Mouse (Mus musculus): ENCODE data around the gene Fosl1.

The Fosl1 gene

DNA sequence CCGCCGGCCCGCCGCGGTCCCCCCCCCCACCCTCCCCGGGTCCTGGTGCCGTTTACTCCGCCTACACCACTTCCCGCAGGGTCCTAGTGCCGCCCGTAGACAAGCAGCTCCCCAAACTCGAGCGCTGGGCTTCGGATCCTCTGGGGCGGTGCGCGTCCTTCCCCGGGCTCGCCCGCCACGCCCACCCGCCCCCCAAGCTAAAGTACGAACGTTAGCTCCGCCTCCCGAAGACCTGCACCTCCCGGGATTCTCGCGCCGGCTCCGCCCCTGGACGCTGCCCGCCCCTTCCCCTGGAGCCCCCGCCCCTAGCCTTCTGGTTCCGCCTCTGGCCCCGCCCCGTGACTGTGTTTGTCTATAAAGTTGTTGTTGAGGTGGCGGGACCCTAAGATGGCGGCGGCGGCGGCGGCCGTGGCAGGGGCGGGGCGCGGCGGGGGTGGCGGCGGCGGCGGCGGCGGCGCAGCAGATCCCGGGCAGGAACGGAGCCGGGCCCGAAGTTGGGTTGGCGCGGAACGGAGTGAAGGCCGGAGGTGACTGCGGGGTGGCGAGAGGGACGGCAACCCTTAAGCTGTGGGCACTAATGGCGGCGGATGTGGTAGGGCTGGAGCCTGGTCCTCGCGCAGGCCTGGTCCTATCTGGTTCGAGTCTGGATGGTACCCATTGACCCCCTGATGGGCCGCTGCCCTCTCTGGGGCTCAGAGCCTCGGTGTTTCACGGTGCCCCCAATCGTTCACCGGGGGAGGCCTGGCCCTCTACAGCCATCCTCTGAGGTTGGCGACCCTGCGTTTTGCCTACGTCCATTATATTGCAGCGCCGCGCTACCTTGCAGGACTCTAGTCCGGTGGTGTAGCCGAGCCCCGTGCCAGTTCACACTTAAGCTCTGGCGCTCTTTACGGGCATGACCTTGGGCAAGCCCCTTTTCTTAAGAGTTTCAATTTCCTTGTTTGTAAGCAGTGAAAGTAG is 22.3 kb upstream of the Fosl1 start, which contains the start of the genes Drap1 and AI837181:
Drap1 (minus strand) TSS at position 198 of the 960 bp plus-strand sequence.
AI837181 (plus strand) TSS at position 363 of the 960 bp plus-strand sequence.
- peak; percentile 97 for DNase-seq

DNA sequence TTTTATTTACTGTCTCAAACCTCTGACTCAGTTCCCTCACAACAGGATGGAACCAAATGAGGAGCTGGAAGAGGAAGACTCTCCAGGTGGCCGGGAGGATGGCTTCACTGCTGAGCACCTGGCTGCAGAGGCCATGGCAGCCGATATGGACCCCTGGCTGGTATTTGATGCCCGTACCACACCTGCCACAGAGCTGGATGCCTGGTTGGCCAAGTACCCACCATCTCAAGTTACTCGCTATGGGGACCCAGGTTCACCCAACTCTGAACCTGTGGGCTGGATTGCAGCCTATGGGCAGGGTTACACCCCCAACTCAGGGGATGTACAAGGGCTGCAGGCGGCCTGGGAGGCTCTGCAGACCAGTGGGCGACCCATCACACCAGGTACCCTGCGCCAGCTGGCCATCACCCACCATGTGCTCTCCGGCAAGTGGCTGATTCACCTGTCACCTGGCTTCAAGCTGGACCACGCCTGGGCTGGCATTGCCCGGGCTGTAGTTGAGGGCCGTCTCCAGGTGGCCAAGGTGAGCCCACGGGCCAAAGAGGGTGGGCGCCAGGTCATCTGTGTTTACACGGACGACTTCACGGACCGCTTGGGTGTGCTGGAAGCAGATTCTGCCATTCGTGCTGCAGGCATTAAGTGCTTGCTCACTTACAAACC is 21.3 kb upstream of the Fosl1 start:
- no peak for DNase-seq

DNA sequence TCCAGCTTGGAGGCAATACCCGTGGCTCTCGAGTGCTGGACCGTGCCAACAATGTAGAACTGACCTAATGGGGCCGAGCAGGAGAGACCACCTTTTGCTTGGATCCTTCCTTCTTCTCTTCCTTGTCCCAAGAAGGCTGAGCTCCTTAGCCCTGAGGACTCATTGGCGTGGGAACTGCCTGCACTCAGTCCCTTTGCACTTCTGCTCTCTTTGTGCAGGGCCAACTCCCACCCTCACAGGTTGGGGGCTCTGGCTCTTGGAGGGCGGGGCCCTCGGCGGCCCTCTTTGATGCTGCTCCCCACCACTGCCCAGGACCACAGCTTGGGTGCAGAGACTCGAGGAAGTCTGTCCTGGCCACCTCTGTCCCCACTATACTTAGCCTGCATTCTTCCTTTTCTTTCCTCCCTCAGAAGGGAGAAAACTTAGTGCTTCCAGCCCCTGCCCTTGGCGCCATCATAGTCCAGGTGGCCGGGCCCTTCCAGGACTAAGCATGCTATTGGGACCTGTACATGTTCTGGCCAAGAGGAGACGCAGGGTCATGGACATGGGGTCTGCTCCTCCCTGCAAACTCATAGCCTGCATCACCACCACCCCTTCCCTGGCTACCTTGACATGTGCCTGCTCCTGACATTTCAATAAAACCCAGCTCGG is 20.6 kb upstream of the Fosl1 start:
- no peak for DNase-seq

DNA sequence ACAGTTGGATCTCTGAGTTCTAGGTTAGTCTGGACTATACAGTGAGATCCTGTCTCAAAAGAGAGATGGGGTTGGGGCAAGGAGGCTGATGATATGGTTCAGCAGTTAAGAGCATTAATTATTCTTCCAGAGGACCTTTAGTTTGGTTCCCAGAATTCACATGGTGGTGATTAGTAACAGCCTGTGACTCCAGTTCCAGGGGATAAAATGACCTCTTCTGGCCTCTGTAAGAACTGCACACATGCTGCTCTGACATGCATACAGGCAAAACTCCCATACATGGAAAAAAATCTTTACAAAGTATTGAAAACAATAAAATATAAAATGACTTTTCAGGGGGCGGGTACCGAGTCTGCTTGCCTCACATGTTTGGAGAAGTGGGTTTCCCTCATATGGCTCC is 19.3 kb upstream of the Fosl1 start:
- DNase-seq, result peak; percentile 62

DNA sequence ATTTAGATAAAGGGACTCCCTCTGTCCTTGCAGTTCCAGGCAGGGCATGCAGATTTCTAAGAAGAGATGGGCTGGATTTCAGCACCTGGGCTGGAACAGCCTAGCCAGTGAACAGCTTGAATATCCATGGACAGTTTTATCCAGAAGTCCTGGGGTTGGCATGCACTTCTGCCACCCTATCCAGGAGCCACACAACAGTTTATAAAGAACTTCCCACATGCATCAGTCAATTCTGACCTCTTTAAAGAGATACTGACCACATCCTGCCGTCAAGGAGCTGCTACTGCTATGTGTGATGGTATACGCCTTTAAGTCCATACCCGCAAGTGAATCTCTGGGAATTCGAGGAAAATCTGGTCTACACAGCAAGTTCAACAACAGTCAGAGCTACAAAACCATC is 18.1 kb upstream of the Fosl1 start:
- DNase-seq, result no peak

DNA sequence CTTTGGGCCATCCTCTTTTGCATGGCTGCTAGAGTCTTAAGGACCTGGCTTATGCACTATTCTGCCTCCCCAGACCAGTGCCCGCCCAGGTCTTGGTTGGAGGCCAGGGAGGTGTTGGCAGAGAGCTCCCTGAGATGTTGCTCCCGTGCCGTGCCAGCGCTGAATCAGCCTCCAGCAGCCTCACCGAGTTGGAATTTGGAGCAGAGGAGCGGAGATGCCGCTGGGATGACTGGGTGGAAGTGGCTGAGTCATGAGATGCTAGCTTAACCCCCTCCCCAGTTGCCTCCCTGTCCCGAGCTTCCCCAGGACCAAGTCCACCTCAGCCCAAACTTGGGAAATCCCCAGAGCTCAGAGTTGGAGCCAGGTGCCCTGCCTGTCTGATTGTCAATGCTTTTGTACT is 17.5 kb upstream of the Fosl1 start:
- peak; percentile 78 for DNase-seq

DNA sequence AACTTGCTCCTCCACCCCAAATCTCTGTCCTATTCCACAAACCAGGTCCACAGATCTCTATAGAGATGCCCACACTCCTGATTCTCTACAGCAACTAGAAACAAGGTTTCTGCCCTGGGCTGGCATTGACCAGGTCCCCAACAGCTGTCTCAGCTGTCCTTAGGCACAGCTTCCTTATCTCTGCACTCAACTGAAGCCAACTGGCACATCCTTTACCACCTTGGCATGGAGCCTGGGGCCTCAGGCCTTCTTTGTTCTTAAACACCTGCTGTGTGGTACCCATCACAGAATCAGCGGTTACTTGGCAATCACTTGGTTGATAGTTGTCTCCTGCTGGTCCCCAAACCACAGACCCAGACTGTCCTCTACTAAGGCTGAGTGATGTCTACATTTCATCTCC is 16.9 kb upstream of the Fosl1 start:
- no peak for DNase-seq

DNA sequence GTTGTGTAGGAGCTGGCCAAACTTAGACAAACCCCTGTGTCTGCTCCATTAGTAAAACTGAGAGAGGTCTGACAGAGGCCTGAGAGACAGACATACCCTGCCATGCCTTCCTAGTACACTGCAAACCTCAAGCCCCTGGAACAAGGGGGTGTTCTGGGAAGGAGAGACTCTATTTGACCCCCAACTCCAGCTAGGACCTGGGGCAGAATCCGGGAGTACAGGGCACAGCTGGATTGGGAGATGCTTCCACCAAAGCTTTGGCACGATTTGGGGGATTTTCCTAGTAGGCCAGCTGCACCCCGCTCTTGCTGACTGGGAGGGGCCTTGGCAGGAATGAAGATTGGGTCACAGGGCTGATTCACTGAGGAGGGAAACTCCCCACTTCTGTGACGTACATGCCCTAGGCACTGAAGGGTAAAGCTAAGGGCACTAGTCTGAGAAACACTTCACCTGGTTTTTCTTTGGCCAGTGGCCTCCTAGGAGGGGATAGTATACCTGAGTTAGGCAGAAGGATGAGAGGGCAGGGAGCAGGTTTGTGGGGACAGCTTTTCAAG is 15.4 kb upstream of the Fosl1 start:
- DNase-seq, result no peak

DNA sequence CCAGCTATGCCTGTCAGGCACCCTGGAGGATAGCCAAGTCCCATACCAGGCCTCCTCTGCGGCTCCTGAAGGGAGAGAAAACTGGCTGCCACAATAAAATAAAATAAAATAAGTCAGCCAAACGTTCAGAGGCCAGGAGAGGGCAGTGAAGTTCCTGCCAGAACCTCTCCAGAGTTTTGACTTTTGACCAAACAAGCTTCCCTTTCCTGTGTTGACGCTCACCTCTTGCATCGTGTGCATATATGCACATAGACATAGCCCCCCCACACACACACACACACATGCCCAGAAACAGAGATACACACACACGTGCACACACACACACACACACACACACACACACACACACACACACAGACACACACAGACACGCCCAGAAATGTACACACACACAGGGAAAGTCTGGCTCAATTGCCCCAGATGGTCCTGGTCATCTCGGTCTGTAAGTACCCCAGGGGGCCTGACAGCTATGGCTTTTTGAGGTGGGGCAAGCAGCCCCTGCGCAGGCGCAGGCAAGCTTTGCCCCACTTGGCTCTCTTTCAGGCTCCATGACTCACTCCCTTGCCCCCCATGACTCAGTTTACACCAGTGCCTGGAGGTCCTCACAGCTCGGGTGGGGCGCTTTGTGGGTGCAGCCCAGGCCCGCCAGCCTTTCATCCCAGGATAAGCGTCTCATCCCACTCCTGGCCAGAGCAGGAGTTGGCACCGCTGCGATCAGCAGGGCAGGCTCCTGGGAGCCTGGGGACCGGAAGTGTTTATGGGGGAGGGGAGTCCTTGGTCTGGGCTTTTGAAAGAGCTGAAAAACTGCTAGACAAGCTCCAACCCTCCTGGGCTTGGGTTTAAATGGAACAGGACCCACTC is 14.1 kb upstream of the Fosl1 start:
- DNase-seq, result peak; percentile 81

DNA sequence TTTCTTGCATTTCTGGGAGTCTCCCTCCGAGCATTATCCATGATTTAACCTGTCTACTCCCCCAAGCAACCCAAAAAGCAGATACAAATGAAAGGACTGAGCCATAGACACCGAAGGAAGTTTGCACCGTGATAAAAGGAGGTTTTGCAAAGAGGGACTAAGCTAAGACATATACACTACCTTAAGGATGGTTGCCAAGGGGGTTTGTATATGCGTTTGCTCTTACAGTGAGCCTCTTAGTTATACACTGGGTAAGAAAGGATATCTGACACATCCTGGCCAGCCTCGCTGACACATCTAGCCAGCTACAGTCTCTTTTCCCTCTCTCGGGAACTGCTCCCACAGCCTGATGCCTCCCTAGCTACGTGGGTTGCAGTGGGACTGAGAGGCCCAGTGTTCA is 13.4 kb upstream of the Fosl1 start:
- no peak for DNase-seq

DNA sequence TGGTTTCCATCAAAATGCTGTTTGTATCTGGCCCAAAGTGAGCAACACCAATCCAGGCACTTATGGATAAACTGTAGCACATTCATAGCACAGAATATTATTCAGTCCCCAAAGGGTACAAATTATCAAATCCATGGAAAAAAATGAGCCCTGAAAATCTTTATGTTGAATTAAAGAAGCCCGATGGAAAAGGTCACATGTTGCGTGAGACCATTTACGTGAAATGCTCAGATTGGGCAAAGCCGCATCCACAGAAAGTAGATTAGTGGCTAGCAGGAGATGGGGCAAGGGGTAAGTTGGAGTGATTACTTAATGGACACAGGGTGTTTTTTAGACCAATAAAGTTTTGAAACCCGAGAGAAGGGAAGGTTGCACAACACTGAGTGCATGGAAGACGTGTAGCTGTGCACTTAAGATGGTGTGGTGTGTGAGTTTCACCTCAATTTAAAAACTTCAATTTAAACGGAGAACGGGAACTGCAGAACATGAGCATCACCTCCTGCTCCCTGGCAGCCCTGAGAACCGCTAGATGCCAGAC is 2.9 kb upstream of the Fosl1 start:
- no peak for DNase-seq

DNA sequence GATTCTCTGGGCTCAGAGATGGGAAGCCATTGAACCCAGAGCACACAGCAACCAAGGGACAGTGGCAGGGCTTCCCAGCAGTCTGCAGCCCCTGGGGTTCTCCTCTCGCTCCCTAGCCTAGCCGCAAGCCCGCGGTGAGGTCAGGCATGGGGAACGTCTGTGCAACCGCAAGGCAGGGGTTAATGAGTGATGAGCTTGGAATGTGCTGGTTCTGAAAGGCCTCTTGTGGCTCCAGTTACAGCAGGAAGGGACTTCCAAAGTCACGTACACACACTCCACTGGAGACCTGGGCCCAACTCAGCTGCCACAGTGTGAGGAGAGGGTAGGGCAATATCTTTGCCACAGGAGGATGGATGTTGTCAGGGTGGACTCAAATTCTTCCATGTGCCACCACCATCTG is 2.4 kb upstream of the Fosl1 start:
- no peak for DNase-seq

DNA sequence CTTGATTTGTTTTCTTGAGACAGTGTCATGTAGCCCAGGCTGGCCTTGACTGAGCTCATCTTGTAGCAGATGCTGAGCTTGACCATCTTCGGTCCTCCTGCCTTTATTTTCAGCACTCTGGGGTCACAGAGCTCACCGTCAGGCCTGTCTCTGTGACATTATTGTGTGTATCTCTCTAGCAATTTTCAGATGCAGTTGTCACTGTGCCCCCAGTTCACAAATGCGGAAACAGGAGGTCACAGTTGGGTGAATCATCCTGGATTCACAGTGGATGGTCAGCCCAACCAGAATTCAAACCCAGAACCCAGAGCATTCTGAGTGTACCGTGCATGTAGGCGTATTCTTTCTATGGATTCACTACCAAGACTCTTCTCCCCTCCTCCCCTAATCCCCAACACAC is 1.6 kb upstream of the Fosl1 start:
- no peak for DNase-seq

DNA sequence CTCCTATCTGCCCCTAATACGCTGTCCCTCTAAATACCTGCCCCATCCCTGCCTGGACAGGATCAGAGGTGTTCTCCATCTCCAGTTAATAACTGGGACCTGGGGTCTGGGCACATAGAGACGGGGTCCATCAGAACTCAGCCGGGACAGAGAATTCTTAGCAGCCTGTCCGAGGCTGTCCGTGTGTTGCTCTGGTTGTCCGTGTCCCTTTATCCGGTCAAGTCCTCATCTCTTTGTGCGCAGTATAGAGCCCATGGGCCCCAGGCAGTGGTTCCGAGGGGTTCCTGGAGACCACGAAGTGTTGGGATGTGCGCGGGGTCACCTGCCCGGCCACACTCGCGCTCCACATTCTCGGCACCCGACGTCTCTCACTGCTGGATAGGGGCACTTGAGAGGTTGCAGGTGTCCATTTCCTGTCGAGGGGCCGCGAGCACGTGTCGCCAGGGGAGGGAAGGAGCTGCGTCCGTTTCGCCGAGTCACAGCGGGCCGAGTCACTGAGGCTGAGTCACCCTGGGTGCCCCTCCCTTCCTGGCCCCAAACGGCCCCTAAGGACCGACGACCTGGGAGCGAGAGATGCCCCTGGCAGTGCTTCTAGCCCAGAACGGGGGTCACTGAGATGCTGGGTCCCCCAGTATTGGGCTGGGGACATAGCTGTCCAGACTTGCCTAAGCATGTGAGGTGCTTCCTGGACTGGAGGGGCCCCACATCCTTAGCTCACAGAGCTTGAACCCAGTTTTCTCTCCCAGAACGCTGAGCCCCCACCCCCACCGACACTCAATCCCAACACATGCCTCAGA is 1.2 kb downstream of the Fosl1 start:
- no peak for DNase-seq

DNA sequence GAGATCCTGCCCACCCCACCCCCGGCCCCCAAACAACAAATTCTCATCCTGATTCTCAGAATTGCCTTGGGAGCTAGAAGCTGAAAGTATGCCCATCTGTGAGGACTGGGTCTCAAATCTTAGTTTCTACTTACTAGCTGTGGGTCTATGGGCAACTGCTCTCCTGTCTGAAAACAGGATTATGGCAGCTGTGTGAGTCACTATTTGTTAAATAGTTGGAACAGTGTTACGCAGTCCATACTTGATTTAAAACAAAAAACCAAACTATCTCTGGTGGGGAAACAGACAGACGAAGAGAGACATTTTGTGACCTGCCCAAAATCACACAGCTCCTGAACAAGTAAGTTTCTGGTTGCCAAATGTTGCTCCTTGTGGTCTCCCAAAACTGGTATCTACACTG is 2.3 kb downstream of the Fosl1 start:
- no peak for DNase-seq

DNA sequence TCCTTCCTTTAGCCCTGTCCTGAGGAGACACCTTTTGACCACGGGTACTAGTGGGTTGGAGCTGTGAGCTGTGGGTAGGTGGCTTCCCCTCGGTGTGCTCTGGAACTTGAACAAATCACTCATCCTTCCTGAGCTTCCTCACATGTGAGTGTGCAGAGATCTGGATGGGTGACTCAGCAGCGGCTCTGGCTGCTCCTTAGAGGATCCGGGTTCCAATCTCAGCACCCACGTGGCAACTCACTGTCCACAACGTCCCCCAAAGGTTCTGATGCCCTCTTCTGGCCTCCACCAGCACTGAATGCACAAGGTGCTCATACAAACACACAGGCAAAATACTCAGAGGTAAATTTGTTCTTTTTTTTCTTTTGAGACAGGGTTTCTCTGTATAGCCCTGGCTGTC is 4.4 kb downstream of the Fosl1 start:
- DNase-seq, result no peak

DNA sequence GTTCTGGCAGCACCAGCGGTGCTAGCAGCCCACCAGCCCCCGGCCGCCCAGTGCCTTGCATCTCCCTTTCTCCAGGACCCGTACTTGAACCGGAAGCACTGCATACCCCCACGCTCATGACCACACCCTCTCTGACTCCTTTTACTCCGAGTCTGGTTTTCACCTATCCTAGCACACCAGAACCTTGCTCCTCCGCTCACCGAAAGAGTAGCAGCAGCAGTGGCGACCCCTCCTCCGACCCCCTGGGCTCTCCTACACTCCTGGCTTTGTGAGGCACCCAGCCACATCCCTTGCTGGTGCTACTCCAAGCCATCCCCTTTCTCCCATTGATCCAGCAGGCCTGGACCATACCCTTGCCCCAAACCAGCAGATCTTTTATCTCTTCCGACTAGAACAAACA is 7.7 kb downstream of the Fosl1 start:
- no peak for DNase-seq

DNA sequence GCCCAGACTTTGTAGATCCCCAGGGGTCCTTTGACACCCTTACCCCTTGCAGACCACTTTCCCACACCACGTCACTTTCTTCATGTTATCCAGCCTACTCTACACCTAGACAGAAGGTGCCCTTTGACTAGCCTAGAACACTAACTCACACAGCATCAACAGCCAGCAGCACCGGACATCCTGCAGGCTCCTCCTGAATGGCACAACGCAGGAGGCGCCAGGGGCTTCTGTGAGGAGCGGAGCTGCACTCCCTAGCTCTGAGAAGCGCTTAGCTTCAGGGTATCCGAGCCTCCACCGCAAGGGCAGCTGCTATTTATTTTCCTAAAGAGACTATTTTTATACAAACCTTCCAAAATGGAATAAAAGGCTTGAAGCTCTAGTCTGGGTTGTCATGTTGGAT is 8.2 kb downstream of the Fosl1 start:
- no peak for DNase-seq

DNA sequence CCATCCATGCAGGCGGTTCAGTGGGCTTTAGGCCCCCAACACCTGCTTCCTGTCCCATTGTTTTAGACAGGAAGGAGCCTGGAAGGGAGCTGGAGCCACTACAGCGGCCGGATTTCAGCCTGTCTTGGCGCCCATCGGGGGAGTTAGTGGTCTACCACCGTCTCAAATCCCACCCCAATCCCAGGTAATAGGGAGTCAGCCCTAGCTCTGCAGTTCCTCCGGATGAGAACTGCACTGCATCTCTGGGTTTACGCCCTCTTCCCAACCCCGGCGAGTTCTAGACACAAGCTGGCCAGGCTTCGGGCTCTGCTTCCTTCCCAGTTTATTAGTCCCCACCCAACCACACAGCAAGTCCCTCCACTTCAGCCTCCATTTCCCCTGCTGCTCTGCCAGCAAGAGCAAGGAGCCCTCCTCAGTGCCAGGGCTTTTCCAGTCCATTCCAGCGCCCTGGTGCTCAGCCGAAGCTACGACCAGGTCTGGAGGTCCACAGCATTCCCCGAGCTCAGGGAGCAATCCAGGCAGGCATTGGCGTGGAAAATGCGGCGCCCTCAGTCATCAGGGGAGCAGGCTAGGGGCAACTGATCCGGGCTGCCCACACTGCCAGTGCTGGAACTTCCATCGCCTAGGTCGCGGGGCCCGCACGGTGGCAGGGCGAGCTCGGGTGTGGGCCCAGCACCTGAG is 9.0 kb downstream of the Fosl1 start:
- DNase-seq, result peak; percentile 67

DNA sequence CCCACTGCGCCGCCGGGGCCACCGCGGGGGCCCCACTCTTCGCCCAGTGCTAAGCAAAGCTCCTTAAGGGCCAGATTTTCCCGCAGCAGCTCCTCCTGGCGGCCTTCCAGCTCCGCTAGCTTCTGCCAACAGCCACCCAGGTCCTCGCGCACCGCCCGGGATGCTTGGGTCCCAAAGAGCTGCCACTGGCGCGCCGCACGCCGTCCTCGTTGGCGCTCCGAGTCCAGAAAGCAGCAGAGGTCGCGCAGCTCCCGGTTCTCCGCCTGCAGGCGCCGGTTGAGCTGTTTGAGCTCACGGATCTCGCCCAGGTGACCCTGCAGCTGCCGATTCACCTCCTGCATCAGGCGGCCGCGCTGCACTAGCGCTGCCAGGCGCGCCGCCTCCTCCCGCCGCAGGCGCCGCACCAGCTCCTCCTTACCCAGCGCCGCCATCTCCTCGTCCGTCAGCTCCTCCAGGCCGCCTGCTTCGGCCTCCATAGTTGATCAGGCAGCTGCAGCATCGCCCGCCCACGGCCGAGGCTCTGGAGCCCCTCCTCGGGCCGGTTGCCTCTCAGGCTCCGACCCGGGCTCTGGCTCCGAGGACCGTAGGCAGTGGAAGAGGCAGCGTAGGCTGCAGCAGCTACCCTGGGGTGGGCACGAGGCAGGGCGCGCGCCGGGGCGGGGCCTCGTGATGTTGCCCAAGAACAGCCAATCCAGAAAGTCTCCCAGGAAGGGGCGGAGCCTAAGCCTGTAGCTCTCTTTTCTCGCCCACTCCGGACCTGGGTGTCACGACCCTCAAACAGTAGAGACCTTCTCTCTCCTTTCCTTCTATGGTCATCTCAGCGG is 9.8 kb downstream of the Fosl1 start:
- peak; percentile 97 for DNase-seq

Measured in kidney, postnatal 14 days (tissue).